Mouse (Mus musculus): Measurements from ENCODE around the gene Clptm1.
A peak's percentile ranks its signal among the peaks of the same experiment; 100 is the strongest.
"Not testable (repeated sequence)": the region's sequence is repeated elsewhere in the genome, so short reads cannot be mapped to it uniquely, and the experiment has no call there.

Gene Clptm1

DNA sequence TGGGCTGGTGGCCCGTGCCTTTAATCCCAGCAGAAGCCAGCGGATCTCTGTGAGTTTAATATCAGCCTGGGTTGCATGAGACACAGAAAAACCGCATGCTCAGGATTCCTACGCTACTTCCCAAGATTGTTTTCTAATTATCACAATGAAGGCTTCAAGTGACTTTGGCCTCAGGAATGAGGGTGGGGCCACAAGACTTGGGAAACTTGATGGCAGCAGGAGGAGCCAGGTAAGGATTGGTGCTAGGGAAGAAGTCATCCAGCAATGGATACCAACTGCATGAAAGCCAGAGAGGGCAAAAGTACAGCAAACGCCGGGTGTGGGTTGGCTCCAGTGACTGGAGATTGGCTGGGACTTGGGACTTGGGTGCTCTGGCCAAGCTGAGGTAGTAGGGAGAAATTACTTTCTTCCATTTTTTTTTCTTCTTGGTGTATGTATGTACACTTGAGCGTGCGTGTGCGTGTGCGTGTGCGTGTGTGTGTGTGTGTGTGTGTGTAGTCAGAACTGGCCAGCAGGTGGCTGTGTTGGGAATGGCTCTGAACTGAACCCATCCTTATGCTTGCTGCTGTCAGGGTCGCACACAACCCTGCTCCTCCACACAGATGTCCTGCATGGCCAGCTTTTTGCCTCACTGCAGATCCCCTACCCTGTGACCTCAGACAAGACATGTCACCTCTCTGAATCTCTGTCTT is 55.0 kb downstream of the Clptm1 start:
- no peak for DNase-seq (ENCODE audit: low read depth)

DNA sequence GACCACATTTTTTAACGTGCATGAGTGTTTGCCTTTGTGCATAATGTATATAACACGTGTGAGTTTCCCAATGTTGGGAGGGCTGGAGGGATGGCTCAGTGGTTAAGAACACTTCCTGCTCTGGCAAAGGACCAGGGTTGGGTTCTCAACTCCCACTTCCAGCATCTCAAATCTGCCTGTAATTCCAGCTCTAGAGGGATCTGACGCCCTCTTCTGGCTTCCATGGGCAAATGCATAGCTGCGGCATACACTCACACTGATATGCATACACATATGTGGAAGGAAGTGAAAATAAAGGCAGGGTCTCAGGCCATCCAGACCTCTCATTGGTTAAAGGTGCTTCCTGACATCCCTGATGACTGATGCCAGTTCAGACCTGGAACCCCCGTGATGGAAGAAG is 57.5 kb downstream of the Clptm1 start:
- DNase-seq (ENCODE audit: low read depth): no peak

DNA sequence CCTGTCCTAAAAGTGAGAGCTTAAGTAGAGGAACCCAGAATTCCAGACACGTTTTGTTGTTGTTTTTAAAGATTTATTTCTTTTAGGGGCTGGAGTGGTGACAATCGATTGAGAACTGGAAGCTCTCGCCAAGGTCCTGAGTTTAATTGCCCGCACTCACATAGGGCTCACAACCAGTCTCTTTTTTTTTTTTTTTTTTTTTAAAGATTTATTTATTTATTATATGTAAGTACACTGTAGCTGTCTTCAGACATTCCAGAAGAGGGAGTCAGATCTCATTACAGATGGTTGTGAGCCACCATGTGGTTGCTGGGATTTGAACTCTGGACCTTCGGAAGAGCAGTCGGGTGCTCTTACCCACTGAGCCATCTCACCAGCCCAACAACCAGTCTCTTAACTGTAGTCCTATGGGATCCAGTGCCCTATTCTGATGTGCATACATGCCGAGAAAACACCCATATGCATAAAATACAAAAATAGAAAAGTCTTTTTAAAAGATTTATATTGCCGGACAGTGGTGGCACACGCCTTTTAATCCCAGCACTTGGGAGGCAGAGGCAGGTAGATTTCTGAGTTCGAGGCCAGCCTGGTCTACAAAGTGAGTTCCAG is 60.1 kb downstream of the Clptm1 start:
- not testable (repeated sequence) for DNase-seq (ENCODE audit: low read depth)

DNA sequence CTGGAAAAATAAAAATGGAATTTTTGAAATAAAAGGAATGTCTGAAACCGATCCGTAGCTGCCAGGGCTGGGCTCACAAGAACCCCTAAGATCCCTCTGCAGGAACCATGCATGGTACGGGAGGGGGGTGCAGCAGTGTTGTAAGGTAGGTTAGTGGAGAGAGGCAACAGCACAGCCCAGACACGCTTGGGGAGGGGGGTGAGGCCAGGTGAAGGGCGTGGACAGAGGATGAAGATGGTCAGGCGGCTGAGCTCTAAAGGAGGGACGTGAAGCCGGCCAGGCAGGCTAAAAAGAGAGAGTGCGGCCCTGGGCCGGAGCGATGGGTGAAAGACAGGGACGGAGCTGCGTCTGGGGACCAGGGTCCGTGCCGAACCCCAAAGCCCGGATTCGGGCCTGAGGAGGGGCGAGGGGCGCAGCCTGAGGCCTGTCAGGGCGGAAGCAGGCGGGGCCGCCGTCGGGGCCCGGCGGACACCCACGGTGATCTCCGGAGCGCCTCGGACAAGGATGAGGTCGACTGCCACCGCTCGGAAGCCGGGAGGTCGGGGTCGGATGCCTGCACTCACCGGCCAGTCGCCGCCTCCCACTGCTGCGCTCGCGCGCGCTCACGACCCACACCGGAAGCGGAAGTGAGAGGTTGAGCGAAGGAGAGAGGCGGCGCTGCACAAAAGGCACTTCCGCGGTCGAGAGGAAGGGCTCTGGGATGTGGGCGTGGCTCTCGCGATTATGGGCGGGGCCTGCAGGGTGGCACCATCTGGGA is 60.8 kb downstream of the Clptm1 start, which contains the start of gene Clasrp:
Gene Clasrp (minus strand): TSS at position 638 of the 757 bp plus-strand sequence.
- peak; percentile 98 for DNase-seq (ENCODE audit: low read depth)

DNA sequence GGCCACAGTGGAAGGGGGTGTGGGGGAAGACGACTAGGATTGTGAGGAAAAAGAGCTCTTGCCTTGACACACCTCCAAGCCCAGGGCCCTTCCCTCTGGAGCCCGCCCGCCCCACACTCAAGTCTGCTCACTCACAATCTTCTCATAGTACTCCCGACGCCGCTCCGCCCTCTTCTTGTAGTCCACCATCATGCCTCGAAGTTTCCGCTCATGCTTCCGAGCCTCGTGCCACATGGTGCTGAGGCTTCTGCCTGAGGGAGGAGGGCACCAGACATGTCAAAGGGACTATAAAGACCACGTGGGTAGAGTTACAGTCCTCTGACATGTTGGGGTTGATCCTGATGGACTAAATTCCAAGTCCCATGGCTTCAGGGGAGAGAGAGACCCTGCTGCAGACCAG is 61.8 kb downstream of the Clptm1 start:
- DNase-seq (ENCODE audit: low read depth): no peak

DNA sequence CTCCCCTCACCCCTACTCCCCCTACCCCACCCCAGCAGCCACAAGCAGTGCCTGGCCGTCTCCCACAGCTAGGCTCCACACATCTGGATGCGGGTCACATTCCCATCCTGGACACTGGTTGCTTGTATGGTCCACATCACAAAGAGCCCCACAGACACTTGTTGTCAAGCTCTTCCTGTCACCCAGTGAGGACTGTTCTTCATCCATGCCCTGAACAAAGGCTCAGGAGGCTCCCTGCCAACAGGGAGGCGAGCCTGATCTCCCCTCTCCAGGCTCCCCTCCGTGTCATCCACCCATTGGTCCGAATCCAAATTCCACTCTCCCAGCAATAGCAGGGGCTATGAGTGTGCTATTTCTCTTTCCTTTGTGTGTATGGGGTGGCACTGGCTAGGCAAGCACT is 64.3 kb downstream of the Clptm1 start:
- no peak for DNase-seq (ENCODE audit: low read depth)

DNA sequence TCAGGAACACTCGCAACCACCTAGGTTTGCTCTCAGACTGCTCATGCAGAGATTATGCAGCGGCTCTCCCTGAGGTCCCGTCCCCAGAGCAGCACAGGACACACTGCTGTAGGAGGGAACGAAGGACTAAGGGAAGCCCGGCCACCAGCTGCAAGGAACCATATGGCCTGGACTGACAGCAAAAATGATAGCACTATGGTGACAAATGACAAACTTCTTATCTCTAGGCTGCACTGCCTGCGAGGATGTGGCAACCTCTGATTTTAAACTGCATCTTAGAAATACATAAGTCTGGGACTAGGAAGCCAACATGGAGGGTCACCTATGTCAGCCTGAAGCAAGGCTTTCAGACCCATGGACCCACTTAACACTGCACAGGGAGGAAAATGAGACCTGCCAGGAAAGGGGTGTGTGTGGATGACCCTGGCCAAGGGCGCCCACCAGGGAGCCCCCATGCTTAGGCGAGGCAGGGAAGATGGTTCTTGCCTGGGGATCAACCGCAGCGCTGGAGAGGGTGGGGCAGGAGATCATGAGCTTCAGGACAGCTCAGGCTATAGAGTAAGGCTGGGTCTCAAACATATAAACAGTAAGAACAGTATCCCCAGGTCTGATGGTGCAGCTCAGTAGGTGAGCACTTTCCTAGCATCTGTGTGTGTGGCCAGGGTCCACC is 71.6 kb downstream of the Clptm1 start:
- DNase-seq (ENCODE audit: low read depth): no peak

DNA sequence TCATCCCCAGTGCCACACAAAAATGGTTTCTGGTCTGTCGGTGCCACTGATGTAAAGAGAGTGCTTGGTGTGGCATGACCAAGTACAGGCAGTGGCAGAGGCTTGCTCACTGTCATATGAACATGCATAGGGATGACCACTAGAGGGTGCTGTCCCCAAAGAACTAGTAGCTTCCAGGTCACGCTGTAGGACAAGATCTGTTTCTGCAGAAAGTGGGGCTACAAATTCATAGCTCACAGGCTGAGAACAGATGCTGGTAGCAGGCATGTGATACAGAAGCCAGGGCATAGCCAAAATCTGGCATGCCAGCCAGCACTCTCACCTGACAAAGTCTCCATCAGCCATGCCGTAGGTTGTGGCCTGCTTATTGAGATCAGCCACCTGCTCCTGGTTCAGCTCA is 74.9 kb downstream of the Clptm1 start:
- DNase-seq (ENCODE audit: low read depth): peak; percentile 89

DNA sequence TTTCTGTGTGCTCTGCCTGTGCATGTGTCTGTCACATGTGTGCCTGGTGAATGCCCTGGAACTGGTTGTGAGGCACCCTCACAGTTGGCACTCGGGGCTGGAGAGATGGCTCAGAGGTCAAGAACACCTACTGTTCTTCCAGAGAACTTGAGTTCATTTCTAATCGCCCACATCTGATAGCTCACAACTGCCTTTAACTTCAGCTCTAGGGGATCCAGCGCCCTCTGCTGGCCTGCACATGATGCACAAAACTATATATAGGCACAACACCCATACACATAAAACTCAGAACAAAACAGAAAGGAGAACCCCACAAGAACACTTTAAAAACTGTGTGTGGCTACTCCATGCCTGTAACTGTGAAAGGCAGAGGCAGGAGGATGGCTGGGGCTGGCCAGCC is 75.6 kb downstream of the Clptm1 start:
- DNase-seq (ENCODE audit: low read depth): peak; percentile 72

DNA sequence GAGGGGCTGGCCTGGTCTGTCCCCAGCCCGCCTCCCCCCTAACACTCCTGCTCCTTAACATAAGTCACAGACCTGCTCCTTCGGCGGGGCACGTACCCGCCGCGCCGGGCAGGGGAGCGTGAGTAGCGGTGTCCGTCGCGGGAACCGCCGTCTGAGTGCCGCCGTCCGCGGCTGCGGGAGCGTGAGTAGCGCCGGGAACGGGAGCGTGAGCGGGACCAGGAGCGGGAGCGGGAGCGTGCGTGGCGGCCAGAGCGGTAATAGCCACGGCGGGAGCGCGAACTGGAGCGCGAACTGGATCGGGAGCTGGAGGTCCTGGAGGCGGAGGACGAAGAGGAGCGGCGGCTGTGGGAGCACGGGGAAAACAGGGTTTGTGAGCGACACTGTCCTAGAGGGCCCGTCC is 78.6 kb downstream of the Clptm1 start:
- no peak for DNase-seq (ENCODE audit: low read depth)
